Mouse (Mus musculus): ENCODE measurements at regions not wholly inside any gene's neighbourhood (a gene's known extent, or its start where the extent isn't known, plus 50 kb on each side); places are given as distances from the start of the nearest gene placed in this dataset.
A peak's percentile ranks its signal among the peaks of the same experiment; 100 is the strongest.

GRCm38 (mm10) chr14:99617374-99617773 is 318.9 kb downstream of the Klf5 start:
- ATAC-seq, result no peak
- TF ChIP-seq CTCF (IDR thresholded peaks at IDR 0.05; ENCODE audit: low read depth), result no peak

GRCm38 (mm10) chr14:99621538-99621937 is 323.0 kb downstream of the Klf5 start:
- no peak; the same call in 1 of the 2 replicates for TF ChIP-seq CTCF (IDR thresholded peaks at IDR 0.05; ENCODE audit: low read depth)
- Histone ChIP-seq H3K4me2 (replicated peaks; ENCODE audit: low read depth) (no peak overlapping the region), H3K4me1 (replicated peaks; ENCODE audit: control insufficient read depth, insufficient read depth, low read length) (peaks cover 9% of the 10 kb centered on the region; the same call in 1 of the 2 replicates), H3K27ac (ENCODE audit: low read depth, low read length) (no peak overlapping the region), H3K27me3 (replicated peaks; ENCODE audit: control insufficient read depth, insufficient read depth, low read length) (no peaks in the 10 kb centered on the region), H3K9me3 (ENCODE audit: control insufficient read depth) (no peaks in the 10 kb centered on the region), H3K9ac (ENCODE audit: low read depth, low read length) (no peak overlapping the region), H3K36me3 (ENCODE audit: control insufficient read depth, insufficient read depth) (no peaks in the 10 kb centered on the region), H3K4me3 (ENCODE audit: low read depth, low read length) (no peak overlapping the region)
- WGBS, result 91% methylated on average over 3 of the region's 3 CpGs
- no peak for ATAC-seq

More at GRCm38 (mm10) chr14:99617374-99617773, 318.9 kb downstream of the Klf5 start:
- Histone ChIP-seq H3K4me1 (replicated peaks; ENCODE audit: control insufficient read depth, insufficient read depth, low read length) (peaks cover 4% of the 10 kb centered on the region; the same call in 1 of the 2 replicates), H3K9me3 (ENCODE audit: control insufficient read depth) (no peaks in the 10 kb centered on the region), H3K27ac (ENCODE audit: low read depth, low read length) (peak overlapping the region; percentile 61), H3K9ac (ENCODE audit: low read depth, low read length) (no peak overlapping the region), H3K4me3 (ENCODE audit: low read depth, low read length) (no peak overlapping the region), H3K4me2 (replicated peaks; ENCODE audit: low read depth) (no peak overlapping the region), H3K36me3 (ENCODE audit: control insufficient read depth, insufficient read depth) (no peaks in the 10 kb centered on the region), H3K27me3 (replicated peaks; ENCODE audit: control insufficient read depth, insufficient read depth, low read length) (no peaks in the 10 kb centered on the region)
- 40% methylated on average over 2 of the region's 2 CpGs for WGBS

GRCm38 (mm10) chr14:99624380-99625327 is 326.2 kb downstream of the Klf5 start:
- TF ChIP-seq CTCF (IDR thresholded peaks at IDR 0.05; ENCODE audit: low read depth), result no peak
- H3K36me3 ChIP-seq (ENCODE audit: control insufficient read depth, insufficient read depth), result no peaks in the 10 kb centered on the region
- H3K4me1 ChIP-seq (replicated peaks; ENCODE audit: control insufficient read depth, insufficient read depth, low read length), result 0 out of 2 replicates have a peak, but pooled peaks cover 5% of the 10 kb centered on the region
- H3K27me3 ChIP-seq (replicated peaks; ENCODE audit: control insufficient read depth, insufficient read depth, low read length), result no peaks in the 10 kb centered on the region
- H3K27ac ChIP-seq (ENCODE audit: low read depth, low read length), result peak overlapping the region; percentile 78
- no peak overlapping the region for H3K4me3 ChIP-seq (ENCODE audit: low read depth, low read length)
- no peaks in the 10 kb centered on the region for H3K9me3 ChIP-seq (ENCODE audit: control insufficient read depth)
- no peak overlapping the region for H3K4me2 ChIP-seq (replicated peaks; ENCODE audit: low read depth)
- no peak overlapping the region for H3K9ac ChIP-seq (ENCODE audit: low read depth, low read length)
- peak; percentile 90 for ATAC-seq
- 29% methylated on average over 10 of the region's 10 CpGs for WGBS

DNA sequence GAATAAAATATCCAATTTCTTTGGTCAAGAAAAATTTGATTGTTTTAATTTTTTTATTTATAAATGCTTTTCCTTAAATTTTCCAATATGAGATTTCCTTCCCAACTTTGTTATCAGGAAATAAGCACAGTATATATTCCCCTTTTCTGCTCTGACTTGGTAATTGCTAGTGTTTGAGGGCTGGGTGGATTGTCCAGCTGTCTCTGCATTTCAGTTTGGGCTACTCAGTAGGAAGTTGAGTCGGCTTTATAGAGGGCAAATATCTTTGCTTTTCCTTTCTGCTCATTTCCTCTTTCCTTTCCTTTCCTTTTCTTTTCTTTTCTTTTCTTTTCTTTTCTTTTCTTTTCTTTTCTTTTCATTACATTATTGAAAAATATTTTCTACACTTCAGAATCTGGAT is 329.1 kb downstream of the Klf5 start:
- no peak for TF ChIP-seq CTCF (IDR thresholded peaks at IDR 0.05; ENCODE audit: low read depth)
- Histone ChIP-seq H3K27me3 (replicated peaks; ENCODE audit: control insufficient read depth, insufficient read depth, low read length) (no peaks in the 10 kb centered on the region), H3K4me1 (replicated peaks; ENCODE audit: control insufficient read depth, insufficient read depth, low read length) (0 out of 2 replicates have a peak, but pooled peaks cover 5% of the 10 kb centered on the region), H3K9me3 (ENCODE audit: control insufficient read depth) (no peaks in the 10 kb centered on the region), H3K9ac (ENCODE audit: low read depth, low read length) (no peak overlapping the region), H3K27ac (ENCODE audit: low read depth, low read length) (no peak overlapping the region), H3K4me3 (ENCODE audit: low read depth, low read length) (no peak overlapping the region), H3K36me3 (ENCODE audit: control insufficient read depth, insufficient read depth) (no peaks in the 10 kb centered on the region), H3K4me2 (replicated peaks; ENCODE audit: low read depth) (no peak overlapping the region)
- 69% methylated on average over 1 of the region's 1 CpGs for WGBS
- no peak for ATAC-seq

- no peak for TF ChIP-seq CTCF (IDR thresholded peaks at IDR 0.05; ENCODE audit: low read depth)
- Histone ChIP-seq H3K27ac (ENCODE audit: low read depth, low read length) (no peak overlapping the region), H3K27me3 (replicated peaks; ENCODE audit: control insufficient read depth, insufficient read depth, low read length) (no peaks in the 10 kb centered on the region), H3K36me3 (ENCODE audit: control insufficient read depth, insufficient read depth) (no peaks in the 10 kb centered on the region), H3K9me3 (ENCODE audit: control insufficient read depth) (no peaks in the 10 kb centered on the region), H3K9ac (ENCODE audit: low read depth, low read length) (no peak overlapping the region), H3K4me2 (replicated peaks; ENCODE audit: low read depth) (no peak overlapping the region), H3K4me1 (replicated peaks; ENCODE audit: control insufficient read depth, insufficient read depth, low read length) (no peaks in the 10 kb centered on the region), H3K4me3 (ENCODE audit: low read depth, low read length) (no peak overlapping the region)
- WGBS, result 20% methylated on average over 10 of the region's 10 CpGs
- ATAC-seq, result no peak
Measured at GRCm38 (mm10) chr14:99631092-99631491, 332.6 kb downstream of the Klf5 start.

- Histone ChIP-seq H3K27me3 (replicated peaks; ENCODE audit: control insufficient read depth, insufficient read depth, low read length) (no peaks in the 10 kb centered on the region), H3K9me3 (ENCODE audit: control insufficient read depth) (no peaks in the 10 kb centered on the region), H3K4me3 (ENCODE audit: low read depth, low read length) (no peak overlapping the region), H3K9ac (ENCODE audit: low read depth, low read length) (no peak overlapping the region), H3K4me1 (replicated peaks; ENCODE audit: control insufficient read depth, insufficient read depth, low read length) (no peaks in the 10 kb centered on the region), H3K36me3 (ENCODE audit: control insufficient read depth, insufficient read depth) (no peaks in the 10 kb centered on the region), H3K4me2 (replicated peaks; ENCODE audit: low read depth) (no peak overlapping the region), H3K27ac (ENCODE audit: low read depth, low read length) (no peak overlapping the region)
- ATAC-seq, result no peak
- 33% methylated on average over 4 of the region's 4 CpGs for WGBS
- TF ChIP-seq CTCF (IDR thresholded peaks at IDR 0.05; ENCODE audit: low read depth), result 0 out of 2 replicates have a peak, but pooled peaks have one; percentile 27
Measured at GRCm38 (mm10) chr14:99632444-99632843, 334.0 kb downstream of the Klf5 start.

Measured in intestine, postnatal 0 days (tissue).